Mouse (Mus musculus): Measurements from ENCODE around the gene Tgm5. TPM values are rescaled to one million over a fixed set of nuclear protein-coding genes. Genes with fewer than 3 reads are reported as not detected.

The Tgm5 gene
- total and polyA plus RNA-seq, 3 experiments = 0.11 TPM; not detected in 2

- ATAC-seq (ENCODE audit: extremely low read depth, insufficient number of reproducible peaks, low FRiP score, poor library complexity, severe bottlenecking) = no peak
- no peak for DNase-seq (ENCODE audit: low spot score)
- peaks cover 3% of the 10 kb centered on the region; the same call in 1 of the 2 replicates for H3K4me1 ChIP-seq (ENCODE audit: insufficient read depth, low read depth, low read length)
- TF ChIP-seq CTCF (IDR thresholded peaks at IDR 0.05; ENCODE audit: low read depth, low read length) (no peak), GATA1 (IDR thresholded peaks at IDR 0.05; ENCODE audit: borderline replicate concordance, low read length) (no peak), POLR2AphosphoS5 (IDR thresholded peaks at IDR 0.05; ENCODE audit: insufficient replicate concordance, low read depth, low read length) (no peak), TAL1 (conservative IDR thresholded peaks at IDR 0.05; ENCODE audit: low read depth, low read length) (no peak), GATA2 (IDR thresholded peaks at IDR 0.05; ENCODE audit: borderline replicate concordance, low read depth, low read length) (no peak)
- H3K4me3 ChIP-seq (ENCODE audit: low read depth, low read length) = no peak overlapping the region
- no peaks in the 10 kb centered on the region for H3K9me3 ChIP-seq (replicated peaks)
- peaks cover 27% of the 10 kb centered on the region for H3K27me3 ChIP-seq (ENCODE audit: insufficient read depth, low read length)
- H3K36me3 ChIP-seq (replicated peaks) = no peaks in the 10 kb centered on the region
Measured at GRCm38 (mm10) chr2:121082626-121083025, 3.0 kb downstream of the Tgm5 start.

GRCm38 (mm10) chr2:121074747-121075146 is 10.9 kb downstream of the Tgm5 start:
- Histone ChIP-seq H3K36me3 (replicated peaks) (no peaks in the 10 kb centered on the region), H3K27me3 (ENCODE audit: insufficient read depth, low read length) (peaks cover 43% of the 10 kb centered on the region), H3K9me3 (replicated peaks) (no peaks in the 10 kb centered on the region), H3K4me1 (ENCODE audit: insufficient read depth, low read depth, low read length) (no peaks in the 10 kb centered on the region), H3K4me3 (ENCODE audit: low read depth, low read length) (no peak overlapping the region)
- ATAC-seq (ENCODE audit: extremely low read depth, insufficient number of reproducible peaks, low FRiP score, poor library complexity, severe bottlenecking) (no peak), DNase-seq (ENCODE audit: low spot score) (no peak)
- TF ChIP-seq GATA1 (IDR thresholded peaks at IDR 0.05; ENCODE audit: borderline replicate concordance, low read length) (no peak), GATA2 (IDR thresholded peaks at IDR 0.05; ENCODE audit: borderline replicate concordance, low read depth, low read length) (no peak), CTCF (IDR thresholded peaks at IDR 0.05; ENCODE audit: low read depth, low read length) (no peak), POLR2AphosphoS5 (IDR thresholded peaks at IDR 0.05; ENCODE audit: insufficient replicate concordance, low read depth, low read length) (no peak), TAL1 (conservative IDR thresholded peaks at IDR 0.05; ENCODE audit: low read depth, low read length) (no peak)

GRCm38 (mm10) chr2:121071871-121072270 is 13.8 kb downstream of the Tgm5 start:
- DNase-seq (ENCODE audit: low spot score) (no peak), ATAC-seq (ENCODE audit: extremely low read depth, insufficient number of reproducible peaks, low FRiP score, poor library complexity, severe bottlenecking) (no peak)
- Histone ChIP-seq H3K27me3 (ENCODE audit: insufficient read depth, low read length) (peaks cover 43% of the 10 kb centered on the region), H3K9me3 (replicated peaks) (no peaks in the 10 kb centered on the region), H3K36me3 (replicated peaks) (no peaks in the 10 kb centered on the region), H3K4me1 (ENCODE audit: insufficient read depth, low read depth, low read length) (peaks cover 2% of the 10 kb centered on the region; the same call in 1 of the 2 replicates), H3K4me3 (ENCODE audit: low read depth, low read length) (no peak overlapping the region)
- TF ChIP-seq GATA1 (IDR thresholded peaks at IDR 0.05; ENCODE audit: borderline replicate concordance, low read length) = no peak
- no peak for TF ChIP-seq POLR2AphosphoS5 (IDR thresholded peaks at IDR 0.05; ENCODE audit: insufficient replicate concordance, low read depth, low read length)
- TF ChIP-seq GATA2 (IDR thresholded peaks at IDR 0.05; ENCODE audit: borderline replicate concordance, low read depth, low read length) = no peak
- no peak for TF ChIP-seq TAL1 (conservative IDR thresholded peaks at IDR 0.05; ENCODE audit: low read depth, low read length)
- no peak for TF ChIP-seq CTCF (IDR thresholded peaks at IDR 0.05; ENCODE audit: low read depth, low read length)

GRCm38 (mm10) chr2:121069506-121069905 is 16.1 kb downstream of the Tgm5 start:
- H3K4me1 ChIP-seq (ENCODE audit: insufficient read depth, low read depth, low read length) = peaks cover 2% of the 10 kb centered on the region; the same call in 1 of the 2 replicates
- TF ChIP-seq POLR2AphosphoS5 (IDR thresholded peaks at IDR 0.05; ENCODE audit: insufficient replicate concordance, low read depth, low read length) (no peak), GATA2 (IDR thresholded peaks at IDR 0.05; ENCODE audit: borderline replicate concordance, low read depth, low read length) (no peak), CTCF (IDR thresholded peaks at IDR 0.05; ENCODE audit: low read depth, low read length) (no peak), TAL1 (conservative IDR thresholded peaks at IDR 0.05; ENCODE audit: low read depth, low read length) (no peak), GATA1 (IDR thresholded peaks at IDR 0.05; ENCODE audit: borderline replicate concordance, low read length) (no peak)

GRCm38 (mm10) chr2:121067116-121067515 is 18.5 kb downstream of the Tgm5 start:
- Histone ChIP-seq H3K36me3 (replicated peaks) (no peaks in the 10 kb centered on the region), H3K9me3 (replicated peaks) (no peaks in the 10 kb centered on the region), H3K4me3 (ENCODE audit: low read depth, low read length) (no peak overlapping the region), H3K27me3 (ENCODE audit: insufficient read depth, low read length) (peaks cover 30% of the 10 kb centered on the region), H3K4me1 (ENCODE audit: insufficient read depth, low read depth, low read length) (peaks cover 2% of the 10 kb centered on the region; the same call in 1 of the 2 replicates)
- DNase-seq (ENCODE audit: low spot score) = no peak
- no peak for TF ChIP-seq CTCF (IDR thresholded peaks at IDR 0.05; ENCODE audit: low read depth, low read length)
- ATAC-seq (ENCODE audit: extremely low read depth, insufficient number of reproducible peaks, low FRiP score, poor library complexity, severe bottlenecking) = no peak

More at GRCm38 (mm10) chr2:121069506-121069905, 16.1 kb downstream of the Tgm5 start:
- DNase-seq (ENCODE audit: low spot score) (no peak), ATAC-seq (ENCODE audit: extremely low read depth, insufficient number of reproducible peaks, low FRiP score, poor library complexity, severe bottlenecking) (no peak)
- H3K9me3 ChIP-seq (replicated peaks) = no peaks in the 10 kb centered on the region
- H3K36me3 ChIP-seq (replicated peaks) = no peaks in the 10 kb centered on the region
- no peak overlapping the region for H3K4me3 ChIP-seq (ENCODE audit: low read depth, low read length)
- H3K27me3 ChIP-seq (ENCODE audit: insufficient read depth, low read length) = peaks cover 34% of the 10 kb centered on the region

- TF ChIP-seq GATA2 (IDR thresholded peaks at IDR 0.05; ENCODE audit: borderline replicate concordance, low read depth, low read length) (no peak), TAL1 (conservative IDR thresholded peaks at IDR 0.05; ENCODE audit: low read depth, low read length) (no peak), GATA1 (IDR thresholded peaks at IDR 0.05; ENCODE audit: borderline replicate concordance, low read length) (no peak), POLR2AphosphoS5 (IDR thresholded peaks at IDR 0.05; ENCODE audit: insufficient replicate concordance, low read depth, low read length) (no peak), CTCF (IDR thresholded peaks at IDR 0.05; ENCODE audit: low read depth, low read length) (no peak)
- H3K9me3 ChIP-seq (replicated peaks) = no peaks in the 10 kb centered on the region
- ATAC-seq (ENCODE audit: extremely low read depth, insufficient number of reproducible peaks, low FRiP score, poor library complexity, severe bottlenecking) = no peak
- no peak overlapping the region for H3K4me3 ChIP-seq (ENCODE audit: low read depth, low read length)
- no peaks in the 10 kb centered on the region for H3K36me3 ChIP-seq (replicated peaks)
- peaks cover 23% of the 10 kb centered on the region for H3K4me1 ChIP-seq (ENCODE audit: insufficient read depth, low read depth, low read length)
- DNase-seq (ENCODE audit: low spot score) = no peak
- peaks cover 4% of the 10 kb centered on the region; the same call in 1 of the 2 replicates for H3K27me3 ChIP-seq (ENCODE audit: insufficient read depth, low read length)
Measured at GRCm38 (mm10) chr2:121061315-121061714, 24.3 kb downstream of the Tgm5 start.

Measured in G1E (cell line).